Mouse (Mus musculus) limb, embryonic 10.5 days (tissue): ENCODE results near the gene Bmp8a. TPM values are rescaled to one million over a fixed set of nuclear protein-coding genes. Genes with fewer than 3 reads are reported as not detected.
"Not testable (repeated sequence)": the region's sequence is repeated elsewhere in the genome, so short reads cannot be mapped to it uniquely, and the experiment has no call there.

ENCODE experiments used
- DNase-seq: peaks from one replicate; pipeline ENCODE4 v3.0.0-alpha.2; 2017; ENCODE audit warnings: low spot score
- H3K27ac ChIP-seq: fragments of 300-500 bp; sonication (generic); 2 replicates; pipeline ENCODE4 v1.5.1; 2016; ENCODE audit warnings: mild to moderate bottlenecking
- H3K27me3 ChIP-seq: fragments of 300-500 bp; sonication (generic); 2 replicates; pipeline ENCODE4 v1.6.1; 2016; ENCODE audit warnings: low read depth, mild to moderate bottlenecking; ENCODE audit not compliant: poor library complexity, severe bottlenecking
- H3K36me3 ChIP-seq: fragments of 300-500 bp; sonication (generic); 2 replicates; pipeline ENCODE4 v1.6.1; 2016; ENCODE audit warnings: mild to moderate bottlenecking, moderate library complexity
- H3K4me1 ChIP-seq: fragments of 300-500 bp; sonication (generic); 2 replicates; pipeline ENCODE4 v1.6.1; 2016
- H3K4me3 ChIP-seq: fragments of 300-500 bp; sonication (generic); 2 replicates; pipeline ENCODE4 v1.5.1; 2016; ENCODE audit warnings: mild to moderate bottlenecking, moderate library complexity
- H3K9me3 ChIP-seq: fragments of 300-500 bp; sonication (generic); replicated peaks from 2 replicates; pipeline ENCODE4 v1.6.1; 2016; ENCODE audit warnings: mild to moderate bottlenecking
- WGBS: fragments of 180-500 bp; shearing (Covaris S2); methylation state at CpG from one replicate; pipeline ENCODE4 v1.1.7; 2016; 5-methylcytosine and 5-hydroxymethylcytosine counted together
- polyA plus RNA-seq: library from polyadenylated mRNA; unstranded; fragments of >200 nt; fragmentation: Nextera tagmentation; extraction: Ambion mirVana; gene quantifications from 2 replicates; pipeline ENCODE4 v1.2.1, GENCODE M21; 2016

Bmp8a gene
- polyA plus RNA-seq, 1 experiment from 2014 or later: 0.19 TPM

DNA sequence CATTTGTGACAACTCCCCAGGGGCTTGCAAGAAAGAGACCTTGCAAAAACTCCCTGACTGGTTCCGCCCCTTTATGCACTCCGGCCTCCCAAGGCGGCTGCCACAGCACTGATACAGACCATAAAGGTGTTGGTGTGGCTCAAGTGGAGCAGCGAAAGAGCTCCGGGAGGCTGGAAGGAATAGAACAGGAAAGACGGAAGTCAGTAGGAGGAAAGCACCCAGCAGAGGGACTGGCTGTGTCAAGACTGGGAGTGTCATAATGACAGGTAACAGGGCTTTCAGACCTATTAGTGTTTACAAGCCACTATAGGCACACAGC is 378 bp upstream of the Bmp8a start:
- no peak for DNase-seq
- 7% methylated on average over 6 of the region's 6 CpGs for WGBS
- Histone ChIP-seq H3K36me3 (peaks cover 6% of the 10 kb centered on the region), H3K4me3 (peak overlapping the region; percentile 61), H3K4me1 (peaks cover 14% of the 10 kb centered on the region), H3K27me3 (peaks cover 62% of the 10 kb centered on the region), H3K9me3 (no peaks in the 10 kb centered on the region), H3K27ac (no peak overlapping the region)

DNA sequence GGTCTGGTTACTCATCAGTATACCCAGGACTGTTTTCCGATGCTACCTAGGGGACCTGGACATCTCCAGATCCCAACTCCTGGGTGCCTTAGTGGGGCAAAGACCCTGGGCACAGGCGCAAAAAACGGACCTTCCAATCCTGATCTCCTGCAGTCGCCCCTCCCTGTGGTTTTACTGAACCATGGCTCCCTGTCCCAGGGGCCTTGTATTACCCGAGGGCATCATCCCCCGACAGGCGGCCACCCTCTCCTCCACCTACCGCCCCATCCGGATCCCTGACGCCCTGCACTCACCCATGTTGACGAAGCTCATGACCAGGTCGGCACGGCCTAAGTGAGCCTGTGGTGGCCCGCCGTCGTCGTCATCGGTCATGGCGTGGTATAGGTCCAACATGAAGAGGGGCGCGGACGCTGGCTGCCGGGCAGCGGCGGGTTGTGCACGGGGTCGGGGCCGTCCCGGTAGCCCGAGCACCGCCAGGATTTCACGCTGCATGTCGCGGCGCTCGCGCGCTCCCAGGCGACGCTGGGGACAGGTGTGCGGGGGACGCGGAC is 886 bp downstream of the Bmp8a start:
- H3K27ac ChIP-seq: no peak overlapping the region
- H3K27me3 ChIP-seq: peaks cover 62% of the 10 kb centered on the region
- no peaks in the 10 kb centered on the region for H3K36me3 ChIP-seq
- no peak for DNase-seq
- WGBS: 3% methylated on average over 43 of the region's 43 CpGs
- H3K9me3 ChIP-seq: no peaks in the 10 kb centered on the region
- peak overlapping the region; percentile 61 for H3K4me3 ChIP-seq
- H3K4me1 ChIP-seq: peaks cover 14% of the 10 kb centered on the region

DNA sequence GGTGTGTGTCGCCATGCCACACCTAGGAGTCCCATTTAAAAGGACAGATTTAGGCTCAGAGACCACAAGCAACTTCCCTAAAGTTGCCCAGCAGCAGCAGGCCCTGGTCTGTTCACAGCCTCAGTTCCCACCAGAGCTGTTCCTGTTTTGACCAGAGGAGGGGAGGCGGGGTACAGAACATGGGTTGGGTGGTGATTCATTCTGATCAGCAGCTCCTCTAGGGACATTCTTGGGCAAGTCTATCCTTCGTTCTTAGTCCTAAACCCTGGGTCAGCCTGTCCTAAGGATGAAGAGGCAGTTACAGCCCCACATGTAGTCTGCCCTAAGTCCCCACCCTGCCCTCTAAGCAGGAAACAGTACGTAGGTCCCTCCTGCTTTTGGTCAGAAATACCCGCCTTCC is 2.8 kb downstream of the Bmp8a start:
- Histone ChIP-seq H3K4me3 (no peak overlapping the region), H3K36me3 (no peaks in the 10 kb centered on the region), H3K4me1 (peaks cover 20% of the 10 kb centered on the region), H3K9me3 (no peaks in the 10 kb centered on the region), H3K27ac (no peak overlapping the region), H3K27me3 (peaks cover 62% of the 10 kb centered on the region)
- no peak for DNase-seq
- WGBS: 63% methylated on average over 5 of the region's 5 CpGs

DNA sequence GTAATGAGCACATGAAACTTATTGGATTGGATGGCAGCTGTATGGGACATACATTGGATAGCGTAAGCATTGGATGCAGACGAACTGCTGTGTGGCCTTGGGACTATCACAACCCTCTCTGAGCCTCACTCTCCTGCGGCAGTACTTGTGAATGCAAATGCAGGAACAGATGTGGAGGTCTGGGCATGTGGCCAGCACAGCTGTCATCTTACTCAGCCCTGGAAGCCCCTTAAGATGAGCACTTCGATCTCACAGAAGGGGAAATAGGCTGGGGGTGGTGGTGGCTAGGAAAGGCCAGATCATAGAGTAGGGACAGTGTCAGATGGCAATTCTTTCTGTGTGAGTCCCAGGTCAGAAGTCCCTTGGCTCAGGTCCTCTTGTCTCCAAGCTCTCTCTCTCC is 5.4 kb downstream of the Bmp8a start:
- Histone ChIP-seq H3K4me3 (no peak overlapping the region), H3K27me3 (peaks cover 40% of the 10 kb centered on the region), H3K9me3 (no peaks in the 10 kb centered on the region), H3K27ac (no peak overlapping the region), H3K4me1 (peaks cover 13% of the 10 kb centered on the region), H3K36me3 (no peaks in the 10 kb centered on the region)
- no peak for DNase-seq
- WGBS: 90% methylated on average over 4 of the region's 4 CpGs

DNA sequence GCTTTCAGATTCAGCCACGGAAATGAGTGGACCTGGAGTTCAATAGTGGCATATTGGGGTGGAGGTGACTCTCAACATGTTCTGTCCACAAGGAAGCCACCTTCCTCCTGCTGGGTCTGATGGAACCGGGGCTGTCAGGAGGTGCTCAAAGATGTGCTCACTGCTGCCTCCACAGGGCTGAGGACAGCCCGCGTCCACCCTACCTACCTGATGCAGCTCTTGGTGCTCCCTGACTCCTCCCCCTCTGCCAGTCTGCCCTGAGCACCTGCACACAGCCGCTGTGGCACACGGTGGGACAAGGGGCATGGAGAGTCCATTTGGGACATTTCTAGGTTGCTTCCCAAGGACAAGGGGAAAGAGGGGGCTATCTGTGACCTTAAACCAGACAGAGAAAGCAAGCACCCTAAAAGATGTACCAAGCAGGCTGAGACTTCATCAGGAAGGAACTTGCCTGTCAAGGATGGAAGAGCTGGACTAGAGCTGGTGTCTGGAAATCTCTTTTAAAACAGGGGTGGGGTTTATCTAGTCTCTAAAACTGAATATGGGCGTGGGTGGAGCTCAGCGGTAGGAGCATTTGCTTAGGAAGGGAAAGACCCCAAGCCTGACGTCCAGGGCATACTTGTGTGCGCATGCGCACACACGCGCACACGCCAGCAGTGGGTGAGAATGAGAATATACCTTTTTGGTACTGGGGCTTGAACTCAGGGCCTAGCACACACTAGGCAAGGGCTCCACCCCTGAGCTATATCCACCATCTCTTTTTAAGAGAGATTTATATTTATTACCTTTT is 7.1 kb downstream of the Bmp8a start:
- WGBS: 65% methylated on average over 14 of the region's 14 CpGs
- Histone ChIP-seq H3K27me3 (peaks cover 23% of the 10 kb centered on the region), H3K4me1 (peaks cover 7% of the 10 kb centered on the region; the same call in 1 of the 2 replicates), H3K36me3 (no peaks in the 10 kb centered on the region), H3K9me3 (no peaks in the 10 kb centered on the region), H3K4me3 (no peak overlapping the region), H3K27ac (no peak overlapping the region)
- no peak for DNase-seq

DNA sequence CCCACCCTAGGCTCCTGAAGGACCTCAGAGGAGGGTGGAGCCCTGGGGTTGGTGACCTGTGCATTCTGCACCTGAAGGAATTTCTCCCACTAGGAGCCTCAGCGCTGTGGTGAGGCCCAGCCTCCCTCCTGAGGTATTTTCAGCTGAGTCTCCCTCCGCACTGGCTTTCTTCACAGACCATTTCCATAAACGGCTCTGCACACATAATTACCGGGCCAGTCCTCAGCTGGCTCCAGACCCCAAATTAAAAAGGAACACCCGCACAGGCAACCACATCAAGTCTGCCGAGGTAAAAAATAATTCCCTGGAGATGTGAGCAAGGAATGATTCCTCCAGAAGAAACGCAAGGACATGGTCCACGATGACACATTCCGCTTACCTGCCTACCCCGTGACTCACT is 7.8 kb downstream of the Bmp8a start:
- not testable (repeated sequence) for H3K36me3 ChIP-seq, H3K4me1 ChIP-seq, H3K27ac ChIP-seq, H3K9me3 ChIP-seq, H3K4me3 ChIP-seq, DNase-seq
- peaks cover 16% of the 10 kb centered on the region for H3K27me3 ChIP-seq
- WGBS: 80% methylated on average over 10 of the region's 10 CpGs

DNA sequence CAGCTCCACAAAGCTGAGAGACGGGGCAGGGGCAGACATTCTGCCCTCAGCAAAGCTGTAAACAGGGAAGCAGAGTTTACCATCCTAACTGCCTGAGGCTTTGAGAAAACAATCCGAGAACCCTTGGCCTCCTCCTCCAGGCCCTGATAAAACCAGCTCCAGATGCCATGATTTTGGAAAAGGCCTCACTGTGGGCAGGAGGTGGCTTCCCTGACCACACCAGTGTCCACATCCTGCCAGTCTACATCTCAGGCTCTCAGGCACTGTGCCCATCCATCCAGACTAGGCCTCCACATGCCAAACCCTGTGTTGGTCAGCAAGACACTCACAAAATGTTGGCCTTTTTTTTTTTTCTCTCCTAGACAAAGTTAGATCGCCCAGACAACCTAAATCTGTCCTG is 8.9 kb downstream of the Bmp8a start:
- H3K9me3 ChIP-seq: no peaks in the 10 kb centered on the region

DNA sequence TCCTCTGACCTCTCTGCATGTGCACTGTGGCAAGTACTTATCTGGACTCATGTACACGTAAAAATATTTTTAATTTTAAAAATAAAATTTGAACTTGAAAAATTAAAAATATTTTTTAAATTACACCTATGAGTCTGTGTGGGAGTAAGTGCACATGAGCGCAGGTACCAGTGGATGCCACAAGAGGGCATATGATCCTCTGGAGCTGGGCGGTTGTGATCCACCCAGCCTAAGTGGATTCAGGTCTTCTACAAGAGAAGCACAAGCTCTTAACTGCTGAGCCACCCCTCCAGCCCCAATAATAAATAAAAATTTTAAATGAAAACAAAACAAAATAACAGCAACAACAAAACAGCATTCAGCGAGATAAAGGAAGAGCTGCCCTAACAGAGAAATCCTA is 9.9 kb downstream of the Bmp8a start:
- H3K4me3 ChIP-seq: no peak overlapping the region
- no peak overlapping the region for H3K27ac ChIP-seq
- no peaks in the 10 kb centered on the region for H3K36me3 ChIP-seq
- DNase-seq: no peak
- H3K9me3 ChIP-seq: no peaks in the 10 kb centered on the region
- H3K4me1 ChIP-seq: peaks cover 7% of the 10 kb centered on the region
- 93% methylated on average over 4 of the region's 4 CpGs for WGBS
- no peaks in the 10 kb centered on the region for H3K27me3 ChIP-seq

More for the DNA sequence above, 8.9 kb downstream of the Bmp8a start:
- Histone ChIP-seq H3K27ac (no peak overlapping the region), H3K4me3 (no peak overlapping the region), H3K36me3 (no peaks in the 10 kb centered on the region), H3K4me1 (peaks cover 7% of the 10 kb centered on the region; the same call in 1 of the 2 replicates), H3K27me3 (peaks cover 6% of the 10 kb centered on the region; the same call in 1 of the 2 replicates)
- no peak for DNase-seq
- WGBS: 55% methylated on average over 3 of the region's 3 CpGs

DNA sequence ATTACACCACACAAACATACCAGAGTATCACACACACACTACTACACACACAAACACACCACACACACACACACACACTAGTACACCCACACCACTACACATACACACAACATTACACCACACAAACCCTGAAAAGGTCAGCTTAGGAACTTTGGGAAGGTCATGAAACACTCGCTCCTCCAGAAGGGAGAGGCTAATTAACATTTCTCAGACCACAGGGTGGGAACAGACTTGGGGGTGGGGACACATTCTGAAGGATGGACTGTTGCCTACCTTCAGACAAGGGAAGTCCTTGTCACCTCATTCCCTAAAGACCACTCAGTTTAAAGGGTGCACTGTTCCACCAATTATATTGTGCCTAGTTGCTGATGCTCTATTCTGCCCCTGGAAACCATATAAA is 11.1 kb downstream of the Bmp8a start:
- H3K9me3 ChIP-seq, DNase-seq, H3K27ac ChIP-seq, H3K27me3 ChIP-seq, H3K36me3 ChIP-seq, H3K4me1 ChIP-seq, H3K4me3 ChIP-seq: not testable (repeated sequence)
- 60% methylated on average over 1 of the region's 1 CpGs for WGBS

DNA sequence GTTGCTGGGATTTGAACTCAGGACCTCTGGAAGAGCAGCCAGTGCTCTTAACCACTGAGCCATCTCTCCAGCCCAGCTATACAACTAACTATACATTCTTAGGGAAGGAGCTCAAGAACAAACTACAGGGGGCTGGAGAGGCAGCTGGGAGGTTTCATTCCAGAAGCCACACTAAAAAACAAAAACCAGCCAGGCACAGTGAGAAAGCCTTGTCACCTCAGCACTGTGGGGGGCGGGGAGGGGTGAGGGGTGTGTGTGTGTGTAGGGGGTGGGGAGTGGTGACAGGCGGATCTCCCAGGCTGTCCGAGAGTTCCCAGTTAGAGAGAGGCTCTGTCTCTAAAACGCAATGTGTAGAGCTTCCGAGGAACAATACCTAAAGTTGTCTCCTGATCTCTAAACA is 11.7 kb downstream of the Bmp8a start:
- H3K4me1 ChIP-seq: peaks cover 7% of the 10 kb centered on the region
- no peak overlapping the region for H3K4me3 ChIP-seq
- no peaks in the 10 kb centered on the region for H3K9me3 ChIP-seq
- no peaks in the 10 kb centered on the region for H3K36me3 ChIP-seq
- H3K27ac ChIP-seq: no peak overlapping the region
- no peak for DNase-seq
- WGBS: 64% methylated on average over 5 of the region's 5 CpGs
- peaks cover 5% of the 10 kb centered on the region; the same call in 1 of the 2 replicates for H3K27me3 ChIP-seq

DNA sequence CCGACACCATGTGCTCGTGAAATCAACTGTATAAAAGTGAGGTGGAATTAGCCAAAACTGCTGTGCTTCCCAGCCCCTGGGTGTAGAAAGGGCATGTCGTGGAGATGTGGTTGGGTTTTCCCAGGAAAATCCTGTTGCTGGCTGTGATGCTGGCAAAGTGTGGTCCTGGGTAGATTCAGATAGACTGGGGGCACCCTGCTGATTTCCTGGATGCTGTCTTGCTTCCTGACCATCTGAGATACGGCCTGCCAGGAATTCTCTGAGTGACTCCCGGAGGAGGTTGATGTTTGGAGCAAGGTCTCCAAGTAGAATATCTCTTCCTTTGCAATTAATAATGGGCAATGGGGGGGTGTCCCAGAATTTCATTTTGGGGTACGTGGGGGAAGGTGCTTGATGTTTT is 14.1 kb downstream of the Bmp8a start:
- WGBS: 77% methylated on average over 6 of the region's 6 CpGs
- Histone ChIP-seq H3K27ac (no peak overlapping the region), H3K4me3 (no peak overlapping the region), H3K27me3 (peaks cover 20% of the 10 kb centered on the region), H3K9me3 (no peaks in the 10 kb centered on the region), H3K4me1 (no peaks in the 10 kb centered on the region; the same call in 1 of the 2 replicates), H3K36me3 (no peaks in the 10 kb centered on the region)
- no peak for DNase-seq

DNA sequence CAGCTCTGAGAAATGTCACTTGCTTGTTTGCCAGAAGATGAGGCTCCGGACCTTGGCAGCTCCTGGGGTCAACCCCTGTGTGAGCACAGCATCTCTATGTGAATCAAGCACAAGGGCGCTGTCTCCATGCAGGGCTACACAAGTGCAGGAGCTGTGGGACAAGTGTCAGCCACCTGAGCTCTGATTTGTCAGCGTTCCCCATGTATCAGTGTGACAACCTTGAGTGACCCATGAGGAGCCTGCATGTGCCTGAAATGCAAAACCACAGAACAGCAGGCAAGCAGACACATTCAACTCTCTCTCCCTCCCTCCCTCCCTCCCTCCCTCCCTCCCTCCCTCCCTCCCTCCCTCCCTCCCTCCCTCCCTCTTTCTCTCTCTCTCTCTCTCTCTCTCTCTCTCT is 15.4 kb downstream of the Bmp8a start:
- H3K27me3 ChIP-seq: peaks cover 33% of the 10 kb centered on the region
- no peak overlapping the region for H3K4me3 ChIP-seq
- no peak for DNase-seq
- no peaks in the 10 kb centered on the region for H3K9me3 ChIP-seq
- no peaks in the 10 kb centered on the region for H3K36me3 ChIP-seq
- peaks cover 9% of the 10 kb centered on the region for H3K4me1 ChIP-seq
- no peak overlapping the region for H3K27ac ChIP-seq
- 54% methylated on average over 3 of the region's 3 CpGs for WGBS

DNA sequence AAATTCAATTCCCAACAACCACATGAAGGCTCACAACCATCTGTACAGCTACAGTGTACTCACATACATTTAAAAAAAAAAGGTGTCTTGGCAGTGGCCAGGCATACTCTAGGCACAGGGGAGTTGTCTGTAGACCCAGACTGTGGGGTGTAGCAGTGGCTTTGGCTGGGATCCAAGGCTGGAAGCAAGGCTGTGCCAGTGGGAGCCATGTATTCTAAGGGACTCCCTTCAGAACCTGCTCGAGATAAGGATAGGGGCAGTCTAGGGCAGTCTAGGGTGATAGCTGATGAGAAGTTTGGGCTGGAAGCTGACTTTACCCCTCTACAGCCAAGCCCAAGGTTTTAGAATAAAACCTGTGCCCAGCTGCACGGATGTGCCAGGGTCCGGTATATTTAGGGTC is 17.0 kb downstream of the Bmp8a start:
- H3K27me3 ChIP-seq: peaks cover 44% of the 10 kb centered on the region
- H3K27ac ChIP-seq: no peak overlapping the region
- DNase-seq: no peak
- no peaks in the 10 kb centered on the region for H3K36me3 ChIP-seq
- no peaks in the 10 kb centered on the region for H3K9me3 ChIP-seq
- 85% methylated on average over 3 of the region's 3 CpGs for WGBS
- H3K4me1 ChIP-seq: peaks cover 9% of the 10 kb centered on the region
- no peak overlapping the region for H3K4me3 ChIP-seq
